Mouse (Mus musculus): ENCODE measurements around the gene Ptprn2. TPM values are rescaled to one million over a fixed set of nuclear protein-coding genes. Genes with fewer than 3 reads are reported as not detected.

Ptprn2 gene
- polyA plus RNA-seq, 1 experiment from 2014 or later, result 0.79 TPM

DNA sequence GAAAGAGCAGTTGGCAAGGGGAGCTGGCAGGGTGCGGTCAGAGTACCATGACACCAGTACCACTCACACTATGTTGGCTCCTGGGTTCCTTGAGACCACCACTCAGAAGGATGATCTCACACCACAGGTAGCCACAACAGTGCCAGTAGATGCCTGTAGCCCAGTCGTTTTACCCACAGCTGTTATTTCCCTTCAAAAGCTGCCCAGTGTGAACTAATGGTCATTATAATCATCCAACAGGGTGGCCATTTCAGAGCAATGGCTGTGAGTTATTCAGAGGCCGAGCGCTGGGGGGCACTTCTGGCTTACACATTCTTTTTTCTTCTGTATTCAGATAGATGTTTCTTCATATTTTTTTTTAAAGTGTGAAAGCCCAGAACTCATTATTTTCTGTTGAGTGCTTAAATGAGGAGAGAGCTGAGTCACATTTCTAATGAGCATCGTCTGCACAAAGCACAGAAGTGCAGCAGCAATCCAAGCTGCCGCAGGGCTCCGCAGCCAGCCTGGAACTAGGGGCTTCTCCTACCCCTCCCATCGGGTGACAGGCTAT, 357.3 kb downstream of the Ptprn2 start:
- no peak overlapping the region for H3K9ac ChIP-seq (replicated peaks; ENCODE audit: low read length)
- no peak for ATAC-seq (replicated peaks; ENCODE audit: insufficient number of reproducible peaks, low FRiP score, low TSS enrichment, low read depth)
- no peaks in the 10 kb centered on the region for H3K4me1 ChIP-seq (ENCODE audit: control insufficient read depth, insufficient read depth, low read length)
- no peak overlapping the region for H3K27ac ChIP-seq (replicated peaks; ENCODE audit: low read depth, low read length)
- no peak for DNase-seq (ENCODE audit: low spot score)
- H3K9me3 ChIP-seq (replicated peaks; ENCODE audit: control insufficient read depth, low read length), result no peaks in the 10 kb centered on the region
- H3K27me3 ChIP-seq (ENCODE audit: control insufficient read depth, insufficient read depth, low read length), result no peaks in the 10 kb centered on the region
- WGBS, result 78% methylated on average over 8 of the region's 8 CpGs
- H3K4me3 ChIP-seq (ENCODE audit: low read depth, low read length), result no peak overlapping the region
- H3K4me2 ChIP-seq (ENCODE audit: low read depth, low read length), result no peak overlapping the region
- H3K36me3 ChIP-seq (replicated peaks; ENCODE audit: control insufficient read depth, insufficient read depth, low read depth, low read length), result no peaks in the 10 kb centered on the region

DNA sequence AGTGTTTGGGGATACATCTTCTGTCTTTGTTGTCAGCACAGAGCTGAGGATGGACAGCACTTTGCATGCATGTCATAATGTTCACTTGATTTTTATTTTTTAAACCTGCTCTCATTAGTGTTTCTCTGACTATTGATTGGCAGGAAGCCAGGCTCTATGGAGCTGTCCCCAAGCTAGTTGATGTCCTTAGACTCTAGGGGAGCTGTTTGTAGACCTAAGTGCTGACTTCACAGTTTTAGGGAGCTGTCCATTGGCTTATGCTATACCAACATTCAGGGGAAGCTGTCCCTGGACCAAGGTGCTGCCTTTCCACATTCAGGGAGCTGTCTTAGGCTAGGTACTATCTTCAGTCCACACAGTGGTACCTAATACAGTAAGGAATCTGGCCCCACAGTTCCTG, 360.7 kb downstream of the Ptprn2 start:
- Histone ChIP-seq H3K9me3 (replicated peaks; ENCODE audit: control insufficient read depth, low read length) (no peaks in the 10 kb centered on the region), H3K4me3 (ENCODE audit: low read depth, low read length) (no peak overlapping the region), H3K27me3 (ENCODE audit: control insufficient read depth, insufficient read depth, low read length) (no peaks in the 10 kb centered on the region), H3K9ac (replicated peaks; ENCODE audit: low read length) (no peak overlapping the region), H3K4me1 (ENCODE audit: control insufficient read depth, insufficient read depth, low read length) (no peaks in the 10 kb centered on the region), H3K36me3 (replicated peaks; ENCODE audit: control insufficient read depth, insufficient read depth, low read depth, low read length) (no peaks in the 10 kb centered on the region), H3K4me2 (ENCODE audit: low read depth, low read length) (no peak overlapping the region), H3K27ac (replicated peaks; ENCODE audit: low read depth, low read length) (no peak overlapping the region)
- no peak for DNase-seq (ENCODE audit: low spot score)
- no peak for ATAC-seq (replicated peaks; ENCODE audit: insufficient number of reproducible peaks, low FRiP score, low TSS enrichment, low read depth)

DNA sequence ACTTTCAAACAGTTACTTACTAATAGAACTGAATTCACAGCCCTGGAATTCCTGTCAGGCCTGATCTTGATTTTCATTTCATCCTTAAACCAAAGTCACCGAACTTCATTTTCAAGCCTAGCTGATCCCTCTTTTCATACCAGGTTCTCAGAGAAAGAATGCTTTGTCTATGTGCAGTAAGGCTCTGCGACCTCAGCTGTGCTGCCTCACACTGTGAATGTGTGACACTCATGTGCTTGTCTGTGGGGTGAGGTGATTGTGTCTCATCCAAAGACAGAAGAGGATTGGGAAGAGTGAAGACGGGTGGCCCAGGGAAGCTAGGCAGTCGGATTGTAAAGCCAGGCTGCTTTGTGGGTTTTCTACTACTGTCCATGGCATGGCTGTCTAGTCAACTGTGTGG, 361.5 kb downstream of the Ptprn2 start:
- WGBS, result 65% methylated on average over 4 of the region's 4 CpGs
- no peak for ATAC-seq (replicated peaks; ENCODE audit: insufficient number of reproducible peaks, low FRiP score, low TSS enrichment, low read depth)

DNA sequence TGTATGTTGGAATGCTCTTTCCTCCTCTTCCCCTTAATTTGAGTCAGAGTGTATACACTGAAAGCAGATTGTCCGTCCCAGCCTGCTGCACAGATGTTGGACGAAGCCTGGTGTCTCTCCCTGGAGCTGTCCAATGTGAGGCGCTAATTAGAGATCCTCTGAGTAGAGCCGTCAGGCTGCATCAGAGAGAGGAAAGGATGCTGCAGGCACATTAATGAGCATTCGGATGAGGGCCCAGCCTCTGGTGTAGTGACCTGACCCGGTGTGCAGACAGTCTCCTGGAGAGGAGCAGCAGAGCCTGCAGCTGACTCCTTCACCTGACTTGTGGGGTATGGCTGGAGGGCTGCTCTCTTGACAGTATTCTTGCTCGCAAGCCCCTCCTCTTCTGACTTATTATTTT, 370.8 kb downstream of the Ptprn2 start:
- H3K9me3 ChIP-seq (replicated peaks; ENCODE audit: control insufficient read depth, low read length), result no peaks in the 10 kb centered on the region
- H3K36me3 ChIP-seq (replicated peaks; ENCODE audit: control insufficient read depth, insufficient read depth, low read depth, low read length), result no peaks in the 10 kb centered on the region
- H3K4me3 ChIP-seq (ENCODE audit: low read depth, low read length), result no peak overlapping the region
- WGBS, result 49% methylated on average over 7 of the region's 7 CpGs
- H3K4me2 ChIP-seq (ENCODE audit: low read depth, low read length), result no peak overlapping the region
- no peaks in the 10 kb centered on the region for H3K27me3 ChIP-seq (ENCODE audit: control insufficient read depth, insufficient read depth, low read length)
- no peaks in the 10 kb centered on the region for H3K4me1 ChIP-seq (ENCODE audit: control insufficient read depth, insufficient read depth, low read length)
- ATAC-seq (replicated peaks; ENCODE audit: insufficient number of reproducible peaks, low FRiP score, low TSS enrichment, low read depth) (no peak), DNase-seq (ENCODE audit: low spot score) (no peak)
- H3K9ac ChIP-seq (replicated peaks; ENCODE audit: low read length), result no peak overlapping the region
- no peak overlapping the region for H3K27ac ChIP-seq (replicated peaks; ENCODE audit: low read depth, low read length)

More for the DNA sequence above, 361.5 kb downstream of the Ptprn2 start:
- Histone ChIP-seq H3K4me3 (ENCODE audit: low read depth, low read length) (no peak overlapping the region), H3K36me3 (replicated peaks; ENCODE audit: control insufficient read depth, insufficient read depth, low read depth, low read length) (no peaks in the 10 kb centered on the region), H3K4me1 (ENCODE audit: control insufficient read depth, insufficient read depth, low read length) (no peaks in the 10 kb centered on the region), H3K27me3 (ENCODE audit: control insufficient read depth, insufficient read depth, low read length) (no peaks in the 10 kb centered on the region), H3K27ac (replicated peaks; ENCODE audit: low read depth, low read length) (no peak overlapping the region), H3K9ac (replicated peaks; ENCODE audit: low read length) (no peak overlapping the region), H3K4me2 (ENCODE audit: low read depth, low read length) (no peak overlapping the region), H3K9me3 (replicated peaks; ENCODE audit: control insufficient read depth, low read length) (no peaks in the 10 kb centered on the region)
- no peak for DNase-seq (ENCODE audit: low spot score)

DNA sequence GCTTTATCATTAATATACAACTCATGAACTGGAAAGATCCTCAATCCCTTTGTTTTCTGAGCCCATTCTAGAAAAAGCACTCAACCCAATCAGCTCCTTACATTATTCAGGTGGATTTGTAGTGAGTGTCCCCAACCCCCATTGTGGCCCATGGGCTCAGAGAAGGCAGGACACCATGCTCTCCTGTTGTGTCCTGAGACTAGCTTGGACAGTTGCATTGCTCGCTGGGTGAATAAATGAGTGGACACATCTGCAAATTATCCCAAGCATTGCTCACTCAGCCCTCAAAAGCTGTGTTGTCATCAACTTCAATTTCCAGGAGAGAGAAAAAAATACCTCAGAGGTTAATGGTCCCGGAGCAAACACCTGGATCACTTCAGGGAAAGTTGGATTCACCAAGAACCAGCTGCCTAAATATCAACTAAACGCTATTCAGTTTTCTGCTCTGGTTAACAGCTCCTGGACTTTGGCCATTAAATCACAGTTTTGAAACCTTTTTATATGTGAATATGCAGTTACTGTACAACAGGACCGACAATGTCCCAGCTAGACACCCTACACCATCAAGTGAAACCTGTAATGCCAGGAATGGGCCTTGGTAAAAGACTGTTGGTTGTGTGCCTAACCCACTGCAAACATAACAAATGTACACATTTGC, 376.0 kb downstream of the Ptprn2 start:
- Histone ChIP-seq H3K9ac (replicated peaks; ENCODE audit: low read length) (no peak overlapping the region), H3K27ac (replicated peaks; ENCODE audit: low read depth, low read length) (no peak overlapping the region), H3K27me3 (ENCODE audit: control insufficient read depth, insufficient read depth, low read length) (no peaks in the 10 kb centered on the region), H3K4me1 (ENCODE audit: control insufficient read depth, insufficient read depth, low read length) (no peaks in the 10 kb centered on the region), H3K9me3 (replicated peaks; ENCODE audit: control insufficient read depth, low read length) (no peaks in the 10 kb centered on the region), H3K36me3 (replicated peaks; ENCODE audit: control insufficient read depth, insufficient read depth, low read depth, low read length) (no peaks in the 10 kb centered on the region), H3K4me3 (ENCODE audit: low read depth, low read length) (no peak overlapping the region), H3K4me2 (ENCODE audit: low read depth, low read length) (no peak overlapping the region)
- ATAC-seq (replicated peaks; ENCODE audit: insufficient number of reproducible peaks, low FRiP score, low TSS enrichment, low read depth) (no peak), DNase-seq (ENCODE audit: low spot score) (no peak)
- WGBS, result 89% methylated on average over 4 of the region's 4 CpGs

DNA sequence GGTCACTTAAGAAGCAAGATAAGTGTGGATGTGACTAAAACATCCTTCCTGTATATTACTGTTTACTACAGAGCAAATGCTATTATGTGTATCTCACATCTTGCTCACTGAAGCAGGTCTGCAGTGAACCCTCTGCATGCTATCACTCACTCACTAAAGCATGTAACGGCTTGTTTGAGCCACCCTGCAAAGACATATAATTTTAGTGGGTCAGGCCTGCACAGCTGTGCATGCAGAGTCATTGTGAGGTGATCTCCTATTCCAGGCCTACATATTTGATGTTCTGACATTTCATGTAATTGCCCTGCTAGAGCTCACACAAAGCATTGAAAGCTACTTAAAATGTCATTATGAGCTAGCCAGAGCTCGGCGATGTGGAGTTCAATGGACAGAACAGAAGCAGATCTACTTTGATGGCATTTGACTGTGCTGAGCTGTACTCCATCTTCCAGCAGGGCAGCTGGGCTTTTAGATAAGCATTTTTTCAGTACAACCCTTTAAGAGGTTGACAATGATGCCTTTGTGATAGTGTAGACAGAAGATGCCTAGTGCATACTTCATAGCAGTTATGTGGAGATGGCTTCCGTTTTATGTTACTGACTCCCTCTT, 377.9 kb downstream of the Ptprn2 start:
- H3K27me3 ChIP-seq (ENCODE audit: control insufficient read depth, insufficient read depth, low read length), result no peaks in the 10 kb centered on the region
- H3K36me3 ChIP-seq (replicated peaks; ENCODE audit: control insufficient read depth, insufficient read depth, low read depth, low read length), result no peaks in the 10 kb centered on the region
- no peak overlapping the region for H3K4me3 ChIP-seq (ENCODE audit: low read depth, low read length)
- no peak overlapping the region for H3K27ac ChIP-seq (replicated peaks; ENCODE audit: low read depth, low read length)
- DNase-seq (ENCODE audit: low spot score) (no peak), ATAC-seq (replicated peaks; ENCODE audit: insufficient number of reproducible peaks, low FRiP score, low TSS enrichment, low read depth) (no peak)
- H3K4me2 ChIP-seq (ENCODE audit: low read depth, low read length), result no peak overlapping the region
- no peaks in the 10 kb centered on the region for H3K9me3 ChIP-seq (replicated peaks; ENCODE audit: control insufficient read depth, low read length)
- no peaks in the 10 kb centered on the region for H3K4me1 ChIP-seq (ENCODE audit: control insufficient read depth, insufficient read depth, low read length)
- 76% methylated on average over 4 of the region's 4 CpGs for WGBS
- no peak overlapping the region for H3K9ac ChIP-seq (replicated peaks; ENCODE audit: low read length)

DNA sequence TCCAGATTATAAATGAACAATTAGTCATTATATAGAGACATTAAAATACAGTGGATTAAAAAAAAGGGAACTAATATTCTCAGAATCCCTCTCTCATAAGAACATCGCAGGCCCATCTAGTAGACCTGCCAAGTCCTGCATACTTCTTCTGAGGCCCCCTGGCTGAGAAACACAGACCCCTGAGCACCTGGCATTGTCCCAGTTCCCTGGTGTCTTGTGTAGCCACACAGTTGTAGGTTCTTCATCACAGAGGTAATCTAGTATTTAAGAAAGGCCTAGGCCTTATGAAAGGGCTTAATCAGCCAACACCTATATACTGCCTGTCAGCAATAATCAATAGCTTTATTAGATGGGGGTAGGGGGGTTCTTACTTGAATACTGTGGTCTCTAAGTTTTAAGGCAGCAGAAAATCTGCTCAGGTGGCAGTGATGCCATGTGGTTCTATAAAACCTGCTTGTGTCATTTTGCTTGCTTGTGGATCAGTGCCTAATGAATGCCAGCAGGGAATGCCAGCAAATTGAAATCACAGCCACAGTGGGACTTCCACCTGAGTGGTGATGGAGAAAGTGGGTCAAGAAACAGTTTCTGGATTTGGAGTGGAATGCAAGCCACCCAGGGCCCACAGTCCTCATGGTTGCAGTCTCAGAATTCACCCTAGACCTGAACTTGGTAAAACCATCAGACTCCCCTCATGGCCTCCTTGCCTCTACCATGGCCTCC, 388.5 kb downstream of the Ptprn2 start:
- Histone ChIP-seq H3K36me3 (replicated peaks; ENCODE audit: control insufficient read depth, insufficient read depth, low read depth, low read length) (no peaks in the 10 kb centered on the region), H3K4me2 (ENCODE audit: low read depth, low read length) (no peak overlapping the region), H3K27ac (replicated peaks; ENCODE audit: low read depth, low read length) (no peak overlapping the region), H3K4me3 (ENCODE audit: low read depth, low read length) (no peak overlapping the region), H3K9me3 (replicated peaks; ENCODE audit: control insufficient read depth, low read length) (no peaks in the 10 kb centered on the region), H3K9ac (replicated peaks; ENCODE audit: low read length) (no peak overlapping the region), H3K4me1 (ENCODE audit: control insufficient read depth, insufficient read depth, low read length) (no peaks in the 10 kb centered on the region), H3K27me3 (ENCODE audit: control insufficient read depth, insufficient read depth, low read length) (no peaks in the 10 kb centered on the region)
- no peak for ATAC-seq (replicated peaks; ENCODE audit: insufficient number of reproducible peaks, low FRiP score, low TSS enrichment, low read depth)
- DNase-seq (ENCODE audit: low spot score), result no peak
- WGBS, result 86% methylated on average over 1 of the region's 1 CpGs
